Mouse (Mus musculus) hematopoietic stem cell, adult 5-6 weeks (primary cell): Measurements from ENCODE around the gene Igtp. TPM values are rescaled to one million over a fixed set of nuclear protein-coding genes. Genes with fewer than 3 reads are reported as not detected.
A peak's percentile ranks its signal among the peaks of the same experiment; 100 is the strongest.

ENCODE experiments used
- ATAC-seq, 2 experiments: fragments of 125-278 bp in 1 of 2; replicated peaks in 1 of 2; 2 replicates each; pipeline ENCODE4 v1.8.0; 2016 to 2017; ENCODE audit warnings: inconsistent platforms in 2 of 2, mild to moderate bottlenecking in 2 of 2, moderate number of reproducible peaks in 2 of 2, low read depth in 1 of 2, moderate TSS enrichment in 1 of 2; ENCODE audit not compliant: low FRiP score in 2 of 2, poor library complexity in 2 of 2, severe bottlenecking in 2 of 2, insufficient read depth in 1 of 2, low TSS enrichment in 1 of 2
- total RNA-seq: library from RNA; stranded (forward); fragments of 172-1452, 232-1000 nt; gene quantifications from 2 replicates; pipeline ENCODE4 v1.2.3, GENCODE M21; 2017

Gene Igtp
- total RNA-seq, 1 experiment from 2014 or later, result 29.5 TPM

DNA sequence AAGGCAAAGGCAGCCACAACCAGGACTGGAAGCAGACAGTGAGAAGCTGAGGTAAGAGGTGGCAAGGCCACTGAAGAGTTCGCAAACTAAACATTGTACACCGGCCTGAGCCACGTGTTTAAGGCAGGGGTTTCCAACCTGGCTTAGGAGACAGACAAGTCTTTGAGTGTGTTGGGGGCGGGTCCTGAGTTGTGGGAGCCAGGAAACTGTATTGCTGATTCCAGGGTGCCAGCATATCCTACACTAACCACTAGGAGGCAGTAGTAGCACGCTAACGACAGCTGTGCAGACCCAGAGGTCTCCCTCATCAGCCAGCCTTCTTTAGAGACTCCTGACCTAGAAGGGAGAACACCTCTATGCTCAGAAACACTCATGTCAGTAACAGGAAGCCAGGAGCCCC lies 35.8 kb downstream of the Igtp start:
- ATAC-seq, result peak; percentile 53 to 54; a peak in 2 of 4 replicates

DNA sequence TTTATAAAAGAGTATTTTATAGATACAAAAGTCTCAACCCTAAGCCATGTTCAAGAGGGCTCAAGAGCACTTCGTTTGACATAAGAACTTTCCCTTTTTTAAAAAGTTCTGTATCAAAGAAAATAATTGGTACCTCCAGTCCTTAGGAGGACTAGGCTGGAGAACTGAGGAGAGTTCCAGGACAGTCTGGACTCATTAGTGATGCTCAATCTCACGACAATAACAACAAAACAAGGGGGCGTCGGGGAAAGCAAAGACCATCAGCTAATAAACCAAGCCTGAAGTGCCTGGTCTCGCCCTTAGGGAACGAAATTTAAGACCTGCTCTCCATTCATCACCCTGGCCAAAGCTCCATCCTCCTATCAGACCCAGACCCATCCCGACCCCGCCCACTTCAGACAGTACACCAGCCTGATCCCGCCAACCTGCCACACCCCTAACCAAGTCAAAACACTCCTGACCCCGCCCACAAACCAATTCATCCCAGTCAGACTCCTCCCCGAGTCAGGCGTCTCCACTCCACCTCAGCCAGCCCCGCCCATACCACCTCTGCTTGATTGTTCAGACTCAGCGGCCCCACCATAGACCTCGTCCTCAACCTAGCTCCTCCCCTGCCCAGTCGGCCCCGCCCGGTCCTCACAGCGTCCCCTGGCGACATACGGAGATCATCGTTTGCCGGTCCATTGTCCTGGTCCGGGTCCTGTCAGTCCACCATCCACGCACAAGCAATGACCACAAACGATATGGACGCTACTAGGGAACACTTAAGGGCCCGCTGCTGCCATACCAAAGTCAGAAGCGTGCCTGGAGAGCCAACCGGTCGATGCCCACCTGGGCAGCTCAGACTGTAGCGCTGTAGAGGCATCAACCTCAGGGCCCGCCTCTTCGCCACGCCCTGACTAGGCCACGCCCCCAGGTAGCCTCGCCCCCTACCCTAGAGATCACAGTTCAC lies 39.8 kb downstream of the Igtp start:
- ATAC-seq, result peak; percentile 89 to 94

DNA sequence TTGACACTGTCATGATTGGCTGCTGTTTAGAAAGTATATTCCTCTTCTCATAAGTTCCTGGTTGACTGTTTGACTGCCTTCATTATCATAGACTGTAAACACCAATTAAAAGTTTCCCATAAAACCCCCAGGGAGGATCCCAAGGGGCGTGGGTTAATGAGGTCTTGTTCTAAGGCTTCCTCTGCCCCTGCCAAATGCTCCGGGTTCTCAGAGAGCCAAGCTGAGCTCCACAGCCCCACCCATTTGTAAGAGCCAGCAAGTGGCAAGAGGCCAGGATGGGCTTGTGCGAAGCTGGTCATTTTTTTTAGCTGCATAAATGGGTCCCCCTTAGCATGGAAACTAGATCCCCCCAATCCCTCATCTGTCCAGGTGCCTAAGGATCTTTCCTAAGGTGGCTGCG lies 47.9 kb downstream of the Igtp start:
- no peak for ATAC-seq

DNA sequence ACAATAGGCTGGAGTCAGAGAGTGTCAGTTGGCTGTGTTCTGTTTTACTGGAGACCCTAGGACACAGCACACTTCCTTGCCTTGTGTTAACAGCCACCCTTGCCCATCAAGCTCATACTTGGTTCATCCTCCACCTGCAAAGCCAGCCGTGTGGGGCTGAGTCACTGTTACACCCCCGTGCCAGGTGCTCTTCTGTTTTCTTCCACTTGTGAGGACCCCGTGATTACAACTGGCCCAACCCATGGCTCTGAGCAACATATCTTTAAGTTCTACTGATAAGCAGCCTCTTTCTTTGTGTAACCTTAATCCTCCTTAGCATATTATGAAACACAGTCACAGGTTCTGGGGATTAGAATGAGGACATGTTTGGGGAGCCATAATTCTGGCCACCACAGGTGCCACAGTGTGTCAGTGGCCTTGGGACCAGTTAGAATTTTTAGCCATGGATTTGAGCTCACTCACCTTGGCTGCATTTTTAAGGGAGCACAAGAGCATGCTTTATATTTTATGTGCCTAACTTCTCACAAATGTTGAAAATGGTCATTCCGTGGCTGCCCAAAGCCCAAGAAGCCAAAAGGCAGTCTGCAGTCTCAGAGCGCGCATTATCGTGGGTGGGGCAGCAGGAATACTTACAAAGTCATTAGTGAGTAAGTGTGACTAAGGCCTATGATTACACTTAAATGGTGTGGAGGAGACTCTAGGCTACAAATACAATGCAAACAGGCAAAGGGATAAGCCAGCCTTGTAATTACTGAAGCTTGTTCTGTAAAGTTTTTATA lies 50.0 kb downstream of the Igtp start:
- ATAC-seq, result no peak

DNA sequence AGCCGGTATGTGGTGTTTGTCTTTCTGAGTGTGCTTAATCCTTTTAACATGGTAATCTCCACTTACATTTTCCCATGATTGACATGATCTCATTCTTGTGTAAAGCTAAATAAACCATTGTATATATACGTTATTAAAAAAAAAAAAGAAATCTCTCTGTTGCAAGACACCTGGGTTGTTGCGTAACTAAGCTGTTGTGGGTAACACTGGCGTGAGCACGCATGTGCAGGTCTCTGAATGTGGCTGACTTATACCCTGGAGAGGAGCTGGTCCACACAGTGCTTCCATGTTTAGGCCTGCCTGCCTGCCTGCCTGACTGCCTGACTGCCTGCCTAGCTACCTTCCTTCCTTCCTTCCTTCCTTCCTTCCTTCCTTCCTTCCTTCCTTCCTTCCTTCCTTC lies 51.2 kb downstream of the Igtp start:
- ATAC-seq, result no peak

DNA sequence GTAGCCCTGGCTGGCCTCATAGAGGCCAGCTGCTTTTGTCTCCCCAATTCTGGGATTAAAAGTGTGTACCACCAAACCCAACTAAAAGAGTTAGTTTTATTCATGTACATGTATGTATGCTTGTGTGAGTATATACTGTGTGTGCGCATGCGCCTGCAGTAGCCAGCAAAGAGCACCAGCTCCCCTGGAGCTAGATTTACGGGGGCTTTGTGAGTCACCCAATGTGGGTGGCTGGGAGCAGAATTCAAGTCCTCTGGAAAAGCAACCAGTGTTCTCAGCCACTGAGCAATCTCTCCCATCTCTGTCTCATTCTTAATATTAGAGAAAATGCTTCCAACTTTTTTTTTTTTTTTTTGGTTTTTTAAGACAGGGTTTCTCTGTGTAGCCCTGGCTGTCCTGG lies 55.1 kb downstream of the Igtp start:
- ATAC-seq, result no peak

Other genes with a start within 250 kb of the Igtp start
- gene Larp1, start 190.5 kb upstream of the Igtp start, total RNA-seq, result 53.3 and 55.1 TPM in 2 replicates
- not detected in 2 replicates for gene Gm12248, start 106.4 kb upstream of the Igtp start, total RNA-seq
- gene Cnot8, start 95.4 kb upstream of the Igtp start, total RNA-seq, result 112 and 130 TPM in 2 replicates
- gene Gemin5, start 31.0 kb upstream of the Igtp start, total RNA-seq, result 28.0 and 30.4 TPM in 2 replicates
- 57.3 and 68.1 TPM in 2 replicates for gene Mrpl22, start 27.9 kb upstream of the Igtp start, total RNA-seq
- gene Irgm2, start 62 bp downstream of the Igtp start, total RNA-seq, result 26.0 and 28.2 TPM in 2 replicates
- gene 4930438A08Rik, start 75.2 kb downstream of the Igtp start, total RNA-seq, result 2.7 and 10.8 TPM in 2 replicates
- gene Zfp692, start 107.5 kb downstream of the Igtp start, total RNA-seq, result 16.2 and 23.3 TPM in 2 replicates
- 34.0 and 54.5 TPM in 2 replicates for gene Zfp672, start 130.8 kb downstream of the Igtp start, total RNA-seq
- gene Sh3bp5l, start 131.2 kb downstream of the Igtp start, total RNA-seq, result 35.5 and 36.7 TPM in 2 replicates
- not detected in 2 replicates for gene Lypd8, start 179.5 kb downstream of the Igtp start, total RNA-seq
- gene 1810065E05Rik, start 221.6 kb downstream of the Igtp start, total RNA-seq, result not detected in 2 replicates
- not detected in 2 replicates for gene Gm12253, start 233.0 kb downstream of the Igtp start, total RNA-seq